Mouse (Mus musculus) hindbrain, embryonic 16.5 days (tissue): ENCODE results near the gene Nrp2. TPM values are rescaled to one million over a fixed set of nuclear protein-coding genes. Genes with fewer than 3 reads are reported as not detected.

Experiments used
- ATAC-seq: fragments of 200-750 bp; cut with Nextera tagmentation; 2 replicates; pipeline ENCODE4 v1.8.0; 2017; ENCODE audit warnings: moderate TSS enrichment, moderate library complexity
- H3K27ac ChIP-seq: fragments of 300-500 bp; sonication (generic); 2 replicates; pipeline ENCODE4 v1.5.1; 2014; ENCODE audit warnings: low read depth, mild to moderate bottlenecking, control low read depth, low read length, moderate library complexity
- H3K27me3 ChIP-seq: fragments of 300-500 bp; sonication (generic); replicated peaks from 2 replicates; pipeline ENCODE4 v1.6.1; 2014; ENCODE audit warnings: low read length; ENCODE audit not compliant: control insufficient read depth, insufficient read depth
- H3K36me3 ChIP-seq: fragments of 300-500 bp; sonication (generic); 2 replicates; pipeline ENCODE4 v1.6.1; 2014; ENCODE audit warnings: mild to moderate bottlenecking, low read length, moderate library complexity, mixed read lengths; ENCODE audit not compliant: control insufficient read depth, insufficient read depth
- H3K4me1 ChIP-seq: fragments of 300-500 bp; sonication (generic); 2 replicates; pipeline ENCODE4 v1.6.1; 2014; ENCODE audit warnings: low read depth, low read length; ENCODE audit not compliant: control insufficient read depth, insufficient read depth
- H3K4me2 ChIP-seq: fragments of 300-500 bp; sonication (generic); 2 replicates; pipeline ENCODE4 v1.6.1; 2014; ENCODE audit warnings: mild to moderate bottlenecking, low read length, control low read depth, moderate library complexity
- H3K4me3 ChIP-seq: fragments of 300-500 bp; sonication (generic); 2 replicates; pipeline ENCODE4 v1.5.1; 2014; ENCODE audit warnings: mild to moderate bottlenecking, low read length, control low read depth, moderate library complexity
- H3K9ac ChIP-seq: fragments of 300-500 bp; sonication (generic); 2 replicates; pipeline ENCODE4 v1.6.1; 2014; ENCODE audit warnings: low read depth, mild to moderate bottlenecking, control low read depth, low read length, moderate library complexity
- H3K9me3 ChIP-seq: fragments of 300-500 bp; sonication (generic); 2 replicates; pipeline ENCODE4 v1.6.1; 2014; ENCODE audit warnings: mild to moderate bottlenecking, low read length, moderate library complexity; ENCODE audit not compliant: control insufficient read depth
- WGBS: fragments of 180-500 bp; shearing (Covaris S2); extraction: QIAGEN DNeasy Blood & Tissue Kit; methylation state at CpG from one replicate; pipeline ENCODE4 v1.1.7; 2014; 5-methylcytosine and 5-hydroxymethylcytosine counted together
- polyA plus RNA-seq: library from polyadenylated mRNA; unstranded; fragments of >200 nt; fragmentation: Nextera tagmentation; extraction: Ambion mirVana; gene quantifications from 2 replicates; pipeline ENCODE4 v1.2.1, GENCODE M21; 2015

The Nrp2 gene
- polyA plus RNA-seq, 1 experiment from 2014 or later, result 22.7 TPM

GRCm38 (mm10) chr1:62859556-62860300, 156.6 kb downstream of the Nrp2 start:
- ATAC-seq, result no peak
- Histone ChIP-seq H3K36me3 (no peaks in the 10 kb centered on the region), H3K27ac (no peak overlapping the region), H3K4me1 (peaks cover 4% of the 10 kb centered on the region), H3K27me3 (no peaks in the 10 kb centered on the region), H3K9ac (no peak overlapping the region), H3K4me3 (no peak overlapping the region), H3K9me3 (no peaks in the 10 kb centered on the region), H3K4me2 (no peak overlapping the region)
- WGBS, result 61% methylated on average over 9 of the region's 9 CpGs

GRCm38 (mm10) chr1:62860327-62860726, 157.2 kb downstream of the Nrp2 start:
- peak overlapping the region; percentile 51; the same call in 1 of the 2 replicates for H3K27ac ChIP-seq
- peak overlapping the region; percentile 21; the same call in 1 of the 2 replicates for H3K4me2 ChIP-seq
- no peaks in the 10 kb centered on the region for H3K36me3 ChIP-seq
- WGBS, result 52% methylated on average over 5 of the region's 5 CpGs
- H3K9me3 ChIP-seq, result no peaks in the 10 kb centered on the region
- H3K4me3 ChIP-seq, result no peak overlapping the region
- no peaks in the 10 kb centered on the region for H3K27me3 ChIP-seq
- H3K4me1 ChIP-seq, result peaks cover 4% of the 10 kb centered on the region
- peak; percentile 81 for ATAC-seq
- H3K9ac ChIP-seq, result no peak overlapping the region

GRCm38 (mm10) chr1:62860788-62861187, 157.7 kb downstream of the Nrp2 start:
- H3K27ac ChIP-seq, result peak overlapping the region; percentile 51; the same call in 1 of the 2 replicates

More at GRCm38 (mm10) chr1:62860788-62861187, 157.7 kb downstream of the Nrp2 start:
- Histone ChIP-seq H3K36me3 (no peaks in the 10 kb centered on the region), H3K4me3 (no peak overlapping the region), H3K9me3 (no peaks in the 10 kb centered on the region), H3K4me1 (peaks cover 4% of the 10 kb centered on the region), H3K9ac (no peak overlapping the region), H3K27me3 (no peaks in the 10 kb centered on the region), H3K4me2 (peak overlapping the region; percentile 21; the same call in 1 of the 2 replicates)
- peak; percentile 72 for ATAC-seq
- 26% methylated on average over 5 of the region's 5 CpGs for WGBS
